Mouse (Mus musculus): ENCODE data around the gene Uncx.
"Not testable (repeated sequence)": the region's sequence is repeated elsewhere in the genome, so short reads cannot be mapped to it uniquely, and the experiment has no call there.

The Uncx gene

GRCm38 (mm10) chr5:139561363-139562001, 18.2 kb downstream of the Uncx start:
- no peak for DNase-seq (ENCODE audit: low read depth)

DNA sequence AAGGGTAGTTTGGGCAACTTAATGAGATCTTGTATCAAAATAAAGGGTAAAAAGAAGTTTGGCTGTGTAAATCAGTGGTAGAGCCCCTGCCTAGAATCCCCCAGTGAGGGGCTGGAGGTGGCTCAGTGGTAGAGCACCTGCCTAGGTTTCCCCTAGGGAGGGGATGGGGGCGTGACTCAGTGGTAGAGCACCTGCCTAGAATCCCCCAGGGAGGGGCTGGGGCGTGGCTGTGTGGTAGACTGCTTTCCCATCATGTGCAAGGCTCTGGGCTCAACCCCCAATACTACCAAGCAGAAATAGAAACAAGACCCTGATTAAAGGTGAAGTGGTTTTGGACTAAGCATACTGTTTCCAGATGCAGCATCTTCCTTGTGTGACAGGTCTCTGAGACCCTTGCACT, 21.4 kb downstream of the Uncx start:
- DNase-seq (ENCODE audit: low read depth), result no peak

DNA sequence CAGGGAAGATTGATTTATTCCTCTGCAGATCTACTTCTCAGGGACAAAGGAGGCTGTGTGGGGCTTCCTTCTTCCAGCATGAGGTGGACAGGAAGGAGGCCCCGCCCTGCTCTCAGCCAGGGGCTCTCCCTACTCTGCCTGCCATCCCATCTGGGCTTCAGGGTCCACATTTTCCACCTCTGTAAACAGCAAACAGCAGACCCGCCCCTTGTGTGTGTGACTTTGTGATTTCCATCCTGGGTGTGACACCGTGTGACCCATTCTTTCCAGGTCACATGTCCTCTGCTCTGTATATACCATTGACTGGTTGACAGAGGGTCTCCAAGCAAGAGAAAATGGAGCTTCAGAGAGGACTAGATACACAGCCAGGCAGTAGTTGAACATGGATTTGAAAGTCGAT, 22.2 kb downstream of the Uncx start:
- DNase-seq (ENCODE audit: low read depth), result no peak

DNA sequence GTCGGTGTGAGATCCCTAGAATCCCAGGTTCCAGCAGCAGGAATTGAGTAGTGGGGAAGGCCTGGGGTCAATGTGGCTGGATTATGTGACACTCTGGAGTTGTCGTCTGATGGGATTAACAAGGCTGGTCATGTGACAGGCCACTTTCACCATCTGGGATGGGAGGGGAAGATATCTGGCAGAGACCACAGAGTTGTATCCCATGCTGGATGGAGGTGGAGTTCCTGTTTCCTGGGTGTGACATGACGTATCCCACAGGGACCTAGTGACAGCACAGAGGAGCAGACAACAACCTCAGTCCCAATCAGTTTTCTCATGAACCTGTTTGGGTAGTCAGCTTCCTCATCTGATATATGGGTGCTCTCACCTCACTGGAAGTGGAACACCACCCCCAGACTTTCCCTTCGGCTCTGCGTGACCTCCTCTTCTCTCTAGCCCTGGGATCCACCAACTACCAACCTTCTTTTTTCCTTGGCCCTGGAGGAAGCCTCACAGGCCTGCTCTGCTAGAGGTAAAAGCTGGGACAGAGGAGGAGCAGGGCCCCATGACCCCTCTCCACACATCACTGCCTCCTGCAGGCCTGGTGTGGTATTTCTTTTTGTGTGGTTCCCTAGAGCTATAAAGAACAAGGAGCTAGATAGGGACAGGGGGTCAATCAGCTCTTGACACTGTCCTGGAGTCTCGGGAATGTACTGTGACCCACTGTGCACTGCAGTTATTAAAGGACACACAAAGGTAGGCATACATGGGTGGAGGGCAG, 23.5 kb downstream of the Uncx start:
- DNase-seq (ENCODE audit: low read depth), result no peak

- DNase-seq (ENCODE audit: low read depth), result no peak
These were observed 24.8 kb downstream of the Uncx start for GRCm38 (mm10) chr5:139568079-139568478.

- no peak for DNase-seq (ENCODE audit: low read depth)
These were observed 29.2 kb downstream of the Uncx start for GRCm38 (mm10) chr5:139572526-139572925.

DNA sequence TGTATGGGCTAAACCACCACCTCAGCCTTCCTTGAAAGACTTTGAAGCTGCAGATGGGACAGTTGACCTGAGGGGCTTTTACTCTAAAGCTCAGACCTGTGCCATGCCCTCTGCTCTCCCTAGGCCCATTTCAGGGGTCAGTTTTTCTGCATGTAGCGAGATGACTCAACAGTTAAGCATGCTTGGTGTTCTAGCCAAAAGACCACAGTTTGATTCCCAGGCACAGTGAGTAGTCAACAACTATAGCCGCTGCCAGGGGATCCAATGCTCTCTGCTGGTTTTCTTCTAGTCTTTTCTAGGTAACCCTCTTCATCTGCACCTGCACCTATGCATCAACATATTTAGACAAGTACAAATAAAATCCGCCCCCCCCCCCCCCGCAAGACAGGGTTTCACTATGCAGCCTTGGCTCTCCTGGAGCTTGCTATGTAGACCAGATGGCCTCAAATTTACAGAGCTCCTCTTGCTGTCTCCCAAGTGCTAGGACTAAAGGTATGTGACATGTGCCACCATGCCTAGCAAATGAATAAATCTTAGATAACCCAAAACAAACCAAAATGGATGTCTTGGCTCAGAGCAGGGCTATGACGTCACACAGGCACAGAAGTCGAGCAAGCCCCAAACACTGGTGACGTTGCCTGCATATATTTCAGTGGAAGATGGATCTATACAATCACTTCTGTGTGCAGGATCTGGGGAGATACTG, 30.5 kb downstream of the Uncx start:
- DNase-seq (ENCODE audit: low read depth), result no peak

GRCm38 (mm10) chr5:139575054-139575453, 31.8 kb downstream of the Uncx start:
- DNase-seq (ENCODE audit: low read depth), result no peak

GRCm38 (mm10) chr5:139580171-139580743, 37.0 kb downstream of the Uncx start:
- no peak for DNase-seq (ENCODE audit: low read depth)

DNA sequence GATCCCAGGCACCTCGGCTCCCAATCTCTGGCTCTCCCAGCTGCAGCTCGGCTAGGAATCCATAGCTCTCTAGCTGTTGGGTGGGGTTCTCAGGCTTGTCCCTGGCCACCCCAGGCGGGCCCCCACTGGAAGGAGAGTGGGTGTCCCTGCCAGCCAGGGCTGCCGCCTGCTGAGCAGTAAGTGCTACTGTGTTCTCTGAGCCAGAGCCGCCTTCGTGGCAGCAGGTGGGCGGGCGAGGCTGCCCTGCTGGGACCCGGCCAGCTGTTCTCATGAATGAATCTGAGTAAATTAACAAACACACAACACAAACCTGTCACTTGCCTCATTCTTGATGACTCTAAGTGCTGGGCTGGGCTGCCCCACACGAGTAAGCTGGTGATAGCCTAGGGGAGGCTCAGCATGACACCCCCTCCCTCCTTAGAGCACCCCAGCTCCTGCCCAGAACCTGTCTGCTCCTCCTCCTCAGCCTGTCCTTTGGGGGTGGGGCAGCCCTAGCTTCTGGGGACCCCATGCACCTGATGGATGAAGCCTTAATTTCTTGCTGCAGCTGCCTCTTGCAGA, 38.1 kb downstream of the Uncx start:
- DNase-seq (ENCODE audit: low read depth), result no peak

- no peak for DNase-seq (ENCODE audit: low read depth)
These were observed 41.9 kb downstream of the Uncx start for GRCm38 (mm10) chr5:139584971-139585747.

DNA sequence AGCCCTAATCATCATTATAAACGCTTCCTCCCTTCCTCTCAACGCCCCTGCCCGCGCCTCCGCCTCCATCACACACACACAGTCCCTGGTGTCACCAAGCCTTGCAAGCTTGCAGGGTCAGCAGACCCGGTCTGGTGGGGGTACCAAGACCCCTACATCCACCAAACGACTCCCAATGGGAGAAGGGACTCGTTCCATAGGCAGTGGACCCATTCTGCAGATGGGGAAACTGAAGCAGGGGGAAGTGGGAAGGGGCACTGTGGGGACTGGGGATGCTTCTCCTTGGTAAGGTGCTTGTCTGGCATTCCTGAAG, 42.4 kb downstream of the Uncx start:
- DNase-seq (ENCODE audit: low read depth), result no peak

GRCm38 (mm10) chr5:139587459-139587858, 44.2 kb downstream of the Uncx start:
- DNase-seq (ENCODE audit: low read depth), result not testable (repeated sequence)

GRCm38 (mm10) chr5:139590682-139591360, 47.5 kb downstream of the Uncx start:
- DNase-seq (ENCODE audit: low read depth), result not testable (repeated sequence)

GRCm38 (mm10) chr5:139592011-139592410, 48.7 kb downstream of the Uncx start:
- DNase-seq (ENCODE audit: low read depth), result no peak

DNA sequence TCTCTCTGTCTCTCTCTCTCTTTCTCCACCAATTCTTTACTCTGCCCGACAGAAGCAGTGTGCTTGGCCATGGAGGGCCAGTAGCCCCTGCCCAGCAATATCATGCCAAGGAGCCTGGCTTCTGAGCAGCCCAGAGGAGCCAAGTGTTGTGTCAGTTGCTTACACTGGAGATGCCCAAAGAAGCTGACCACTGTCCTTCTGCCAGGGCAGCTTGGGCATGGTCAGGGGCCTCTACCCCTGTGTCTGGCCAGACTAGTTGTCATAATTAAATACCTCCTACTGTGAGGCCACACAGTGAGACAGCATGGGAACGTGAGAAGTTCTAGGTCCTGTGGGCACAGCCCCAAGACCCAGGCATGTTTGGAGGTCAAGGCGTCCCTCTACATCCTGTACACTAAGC, 49.6 kb downstream of the Uncx start:
- DNase-seq (ENCODE audit: low read depth), result no peak

DNA sequence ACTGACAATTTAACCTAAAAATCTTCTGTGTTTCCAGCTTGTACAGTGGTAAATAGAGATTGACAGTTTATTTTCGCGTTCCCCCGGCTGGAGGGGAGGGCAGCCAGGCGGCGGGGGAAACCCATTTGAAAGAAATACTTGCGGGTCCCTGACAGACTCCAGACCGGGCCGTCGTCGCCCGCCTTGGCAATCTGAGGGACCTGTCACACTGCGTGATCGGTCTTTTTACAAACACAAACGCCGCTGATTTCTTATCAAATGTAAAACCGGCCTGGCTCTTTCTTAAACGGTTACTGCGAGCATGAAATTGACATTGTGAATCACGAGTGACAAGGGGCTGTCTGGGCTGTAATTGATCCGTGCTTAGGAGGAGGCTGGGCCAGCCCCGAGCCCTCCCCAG, 50.5 kb downstream of the Uncx start:
- DNase-seq (ENCODE audit: low read depth), result no peak

DNA sequence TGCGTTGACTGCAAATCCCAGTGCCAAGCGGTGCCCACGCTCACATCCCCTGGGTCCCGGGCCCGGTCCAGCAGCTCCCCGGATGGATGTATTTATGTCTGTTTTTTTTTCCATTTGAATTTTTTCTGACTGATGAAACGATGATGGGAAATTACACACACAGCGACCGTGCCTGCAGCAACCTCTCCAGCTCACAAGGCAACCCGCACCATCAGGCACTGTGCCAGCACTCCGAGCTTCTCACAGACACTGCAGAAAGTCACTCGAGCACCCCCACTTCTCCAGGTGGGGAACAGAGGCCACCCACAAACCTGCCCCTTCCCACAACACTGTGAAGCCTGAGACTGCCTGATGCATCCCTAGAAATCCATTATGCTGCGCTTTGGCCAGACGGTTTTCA, 51.7 kb downstream of the Uncx start:
- no peak for DNase-seq (ENCODE audit: low read depth)
